Mouse (Mus musculus) lung, postnatal 14 days (tissue): ENCODE results near the gene Best3.
A peak's percentile ranks its signal among the peaks of the same experiment; 100 is the strongest.

Source experiments
- DNase-seq: peaks from one replicate; pipeline ENCODE4 v3.0.0; 2021

Best3 gene

DNA sequence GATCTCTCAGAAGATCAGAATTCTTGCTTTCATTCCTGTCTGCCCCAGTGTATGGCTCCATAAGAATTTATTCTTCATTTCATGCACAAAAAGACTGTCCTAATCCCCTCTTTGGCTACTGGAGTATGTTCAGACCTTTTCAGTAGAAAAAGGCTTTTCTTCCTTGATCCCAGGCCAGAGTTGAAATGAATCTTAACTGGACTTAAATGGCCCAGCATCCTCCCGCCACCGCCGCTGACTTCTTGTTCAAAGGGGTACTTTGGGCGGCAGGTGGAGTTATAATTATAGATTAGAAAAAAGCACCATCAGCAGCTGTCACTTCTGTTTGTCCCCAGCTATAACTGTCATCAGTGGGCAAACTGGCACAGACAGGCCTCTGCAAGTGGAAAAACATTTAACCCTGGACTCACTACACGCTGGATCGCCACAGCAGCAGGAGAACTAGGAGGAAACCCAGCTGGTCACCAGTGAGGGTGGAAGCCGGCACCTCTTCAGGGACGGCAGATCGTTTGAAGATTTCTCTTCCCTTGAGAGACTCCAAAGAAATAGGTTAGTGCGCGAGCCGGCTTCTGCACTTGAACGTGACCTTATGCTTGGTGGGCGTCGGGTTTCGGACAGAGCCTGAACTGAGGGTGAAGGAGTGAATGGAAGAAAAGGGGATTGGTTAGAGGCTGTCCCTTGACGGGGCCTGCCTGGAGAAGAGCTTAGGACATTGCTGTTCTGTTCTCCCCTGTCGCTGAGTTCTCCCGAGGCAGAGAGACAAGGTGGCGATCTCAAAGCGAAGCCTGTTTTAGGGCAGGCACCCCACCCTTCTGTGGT is at the start of gene Best3:
TSS of gene Best3 (plus strand) at position 51 of the 819 bp plus-strand sequence.
- DNase-seq: no peak

DNA sequence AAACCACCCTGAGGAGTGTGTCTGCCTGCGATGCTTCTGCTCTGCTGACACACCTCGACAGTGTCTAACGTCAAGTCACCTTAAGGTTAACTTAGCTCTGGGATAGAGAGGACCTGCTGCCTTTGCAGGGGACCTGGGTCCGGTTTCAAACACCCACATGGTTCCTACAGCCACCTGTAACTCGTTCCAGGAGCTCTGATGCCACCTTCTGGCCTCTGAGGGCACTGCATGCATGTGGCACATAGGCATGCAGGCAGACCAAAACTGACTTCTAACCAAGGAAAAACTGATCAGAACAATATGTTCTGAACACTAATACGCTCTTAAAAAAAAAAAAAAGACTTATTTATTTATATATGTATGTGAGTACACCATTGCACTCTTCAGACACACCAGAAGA is 43.1 kb upstream of the Best3 start:
- DNase-seq: peak; percentile 28

DNA sequence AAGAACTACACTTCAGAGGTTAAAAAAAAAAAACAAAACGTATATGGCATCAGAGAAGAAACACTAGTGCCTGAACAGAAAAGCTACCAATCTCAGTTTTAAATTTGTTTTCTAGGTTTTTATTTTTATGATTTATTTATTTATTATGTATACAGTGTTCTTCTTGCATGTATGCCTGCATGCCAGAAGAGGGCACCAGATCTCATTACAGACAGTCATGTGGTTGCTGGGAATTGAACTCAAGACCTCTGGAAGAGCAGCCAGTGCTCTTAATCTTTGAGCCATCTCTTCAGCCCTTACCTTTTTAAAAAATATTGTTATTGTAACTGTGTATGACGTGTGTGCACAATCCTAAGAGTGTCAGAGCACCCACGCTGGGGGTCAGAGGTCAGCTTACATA is 42.0 kb upstream of the Best3 start:
- DNase-seq: no peak

DNA sequence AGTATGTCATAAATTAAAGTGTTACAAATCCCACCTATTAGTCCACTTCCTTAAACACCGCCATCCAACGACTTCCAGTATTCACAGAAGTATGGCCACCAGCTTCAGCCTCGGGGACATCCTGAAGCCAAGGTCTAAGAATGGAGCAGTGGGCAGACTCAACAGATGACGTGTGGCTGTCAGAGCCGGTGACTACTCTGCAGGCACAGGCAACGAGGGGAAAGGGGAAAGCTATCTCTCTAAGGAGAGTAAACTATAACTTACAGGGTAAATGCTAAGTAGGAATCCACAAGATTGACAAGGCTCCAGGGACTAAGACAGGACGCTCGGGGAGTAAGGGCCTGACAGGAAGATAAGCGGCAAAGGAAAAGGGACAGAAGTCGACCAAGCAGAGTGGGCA is 41.2 kb upstream of the Best3 start:
- DNase-seq: no peak

DNA sequence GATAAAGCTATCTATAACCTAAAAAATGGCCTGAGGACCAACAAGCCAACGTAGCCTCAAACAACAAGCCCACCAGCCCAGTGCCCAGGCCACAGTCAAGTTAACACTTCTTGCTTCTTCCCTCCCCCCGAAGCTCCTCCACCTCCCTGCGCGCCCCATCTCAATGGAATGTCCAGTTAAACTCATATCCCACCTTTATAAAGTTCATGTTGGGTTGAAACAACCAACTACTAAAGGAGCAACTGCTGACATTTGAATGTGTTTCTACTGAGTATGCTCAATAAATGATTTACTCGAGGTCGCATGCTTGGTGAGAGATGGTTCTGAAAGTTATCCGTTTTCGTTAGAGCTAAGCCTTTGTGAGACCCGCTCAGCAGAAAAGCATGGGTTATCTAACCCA is 37.7 kb upstream of the Best3 start:
- no peak for DNase-seq

DNA sequence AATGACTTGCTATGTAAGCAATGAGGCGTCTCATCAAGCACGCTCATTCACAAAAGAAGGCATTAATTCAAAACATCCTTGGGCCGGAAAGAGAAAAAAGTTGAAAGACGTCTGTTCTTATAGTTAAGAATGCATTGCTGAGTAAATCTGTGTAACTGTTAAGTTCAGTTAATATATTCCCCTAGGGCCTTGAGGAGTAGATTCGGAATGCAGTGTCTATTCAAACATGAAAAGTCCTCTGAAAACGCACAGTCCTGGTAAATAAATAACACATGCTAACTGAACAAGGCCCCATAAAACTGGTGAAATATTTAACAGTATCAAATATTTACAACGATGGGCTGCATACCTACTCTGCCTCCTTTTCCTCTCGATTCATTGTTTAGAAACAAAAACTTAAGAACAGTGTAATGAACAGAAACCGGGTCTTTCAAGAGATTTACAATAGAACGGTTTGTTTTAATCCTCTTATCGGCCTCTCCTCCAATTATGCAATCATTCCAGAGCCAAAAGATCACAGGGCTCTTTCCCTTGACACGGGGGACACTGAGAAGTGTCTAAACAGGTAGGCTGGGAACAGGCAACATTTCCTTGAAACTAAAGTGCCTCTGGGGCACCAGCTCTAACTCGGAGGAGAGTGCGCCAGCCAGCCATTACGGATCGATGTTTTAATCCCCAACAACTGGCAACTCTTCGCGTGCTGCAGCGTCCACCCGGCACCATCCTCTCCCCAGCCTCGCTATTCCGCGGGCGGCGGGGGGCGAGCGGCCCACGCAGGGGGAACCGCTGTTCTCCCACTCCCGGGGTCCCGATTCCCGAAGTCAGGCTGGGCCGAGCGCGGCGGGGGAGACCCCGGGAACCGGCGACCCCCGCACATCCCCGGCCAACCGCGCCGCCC is 36.8 kb upstream of the Best3 start:
- peak; percentile 18 for DNase-seq

DNA sequence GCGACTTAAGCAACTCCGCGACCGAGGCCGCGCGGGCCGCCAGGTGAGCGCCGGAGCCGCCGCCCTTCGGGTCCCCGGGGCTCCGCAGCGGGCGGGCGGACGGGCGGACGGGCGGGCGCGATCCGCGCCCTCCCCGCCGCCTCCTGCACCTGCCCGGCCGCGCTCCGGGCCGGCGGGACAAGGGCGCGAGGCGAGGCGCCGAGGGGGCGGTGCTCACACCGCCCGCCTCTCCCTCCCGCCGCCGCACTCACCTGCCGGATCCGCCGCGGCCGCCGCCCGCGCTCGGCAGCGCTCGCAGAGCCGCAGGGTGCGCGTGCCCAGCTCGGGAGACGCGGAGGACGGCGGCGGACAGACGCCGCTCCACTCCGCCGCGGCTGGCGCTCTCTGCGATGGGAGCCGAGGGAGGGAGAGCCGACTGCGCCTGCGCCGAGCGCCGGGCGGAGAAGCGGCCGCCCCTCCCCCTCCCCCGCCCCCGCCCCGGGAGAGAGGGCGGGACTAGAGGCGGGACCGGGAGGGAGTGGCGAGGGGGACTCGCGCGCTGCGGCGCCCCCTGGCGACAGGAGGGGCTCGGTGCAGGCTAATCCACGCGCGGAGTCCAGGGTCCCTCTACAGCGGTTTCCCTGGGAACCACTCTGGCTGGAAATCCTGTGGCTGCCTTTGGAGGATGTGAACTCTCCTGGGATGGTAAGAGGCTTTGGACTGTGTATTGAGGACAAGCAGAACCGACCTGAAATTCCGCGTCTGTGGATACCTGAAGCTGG is 35.9 kb upstream of the Best3 start, which contains the start of gene Rab3ip:
TSS of gene Rab3ip (minus strand) at position 761 of the 761 bp plus-strand sequence.
- DNase-seq: peak; percentile 93

DNA sequence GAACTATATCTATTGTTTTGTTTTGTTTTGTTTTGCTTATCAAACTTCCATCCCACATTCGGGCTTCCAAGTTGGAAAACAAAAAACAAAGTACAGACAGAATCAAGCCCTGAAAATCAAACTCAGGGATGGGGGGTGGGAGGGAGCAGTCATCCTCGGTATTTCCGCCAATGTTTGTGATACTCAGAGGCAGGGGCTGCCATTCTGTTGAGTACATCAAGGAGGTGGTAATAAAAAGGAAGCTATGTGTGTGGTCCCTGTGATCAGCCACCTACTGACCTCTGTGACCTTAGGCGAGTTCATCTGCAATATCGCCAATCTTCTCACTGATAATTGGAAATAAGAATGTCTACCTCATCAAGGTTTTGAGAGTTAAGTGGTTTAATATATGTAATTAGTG is 35.2 kb upstream of the Best3 start:
- no peak for DNase-seq

DNA sequence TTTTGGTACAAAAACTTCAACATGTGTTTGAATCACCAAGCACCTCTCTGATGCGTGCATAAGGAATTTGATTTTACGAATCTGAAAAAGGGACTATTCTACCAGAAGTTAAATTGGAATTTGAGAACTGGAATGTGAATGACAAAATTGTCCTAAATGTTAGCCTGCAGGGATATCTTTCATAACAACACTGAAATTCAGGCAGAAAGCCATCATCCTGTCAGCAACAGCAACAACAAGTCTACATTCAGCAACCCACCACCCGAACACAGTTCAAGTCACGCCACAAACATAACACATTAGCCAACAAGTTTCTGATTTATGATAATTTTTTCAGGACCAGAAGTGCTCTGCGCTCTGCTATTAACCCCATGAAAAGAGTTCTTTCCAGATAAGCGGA is 30.9 kb upstream of the Best3 start:
- DNase-seq: peak; percentile 20

DNA sequence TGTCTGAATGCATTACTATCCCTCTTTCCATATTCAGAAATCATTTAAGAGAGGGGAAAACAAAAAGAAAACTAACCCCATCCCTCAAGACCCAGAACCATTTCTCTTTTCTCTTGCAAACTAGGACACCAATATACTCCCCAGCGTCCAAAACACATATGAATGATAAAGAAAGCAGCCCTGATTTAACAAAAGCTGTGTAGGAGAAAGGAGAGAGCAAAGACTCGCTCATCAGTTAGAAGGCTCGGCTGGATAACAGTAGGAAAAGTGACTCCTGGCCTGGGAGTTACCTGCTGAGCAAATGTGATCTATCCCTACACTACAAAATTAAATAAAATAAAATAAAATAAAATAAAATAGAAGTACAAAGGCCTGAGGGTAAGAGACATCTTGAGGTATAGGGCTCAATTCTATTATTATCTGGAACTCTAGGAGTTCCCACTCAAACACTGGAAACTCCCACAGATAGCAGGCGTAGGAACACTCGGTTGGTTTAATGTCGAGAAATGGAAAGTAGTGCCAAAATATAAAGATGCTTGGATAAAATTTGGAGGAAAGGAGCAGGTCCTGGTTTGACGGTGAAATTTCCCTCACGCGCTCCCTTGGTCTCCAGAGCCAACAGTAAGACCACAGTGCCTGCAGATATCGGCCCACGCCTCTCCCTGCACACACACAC is 29.5 kb upstream of the Best3 start:
- no peak for DNase-seq

DNA sequence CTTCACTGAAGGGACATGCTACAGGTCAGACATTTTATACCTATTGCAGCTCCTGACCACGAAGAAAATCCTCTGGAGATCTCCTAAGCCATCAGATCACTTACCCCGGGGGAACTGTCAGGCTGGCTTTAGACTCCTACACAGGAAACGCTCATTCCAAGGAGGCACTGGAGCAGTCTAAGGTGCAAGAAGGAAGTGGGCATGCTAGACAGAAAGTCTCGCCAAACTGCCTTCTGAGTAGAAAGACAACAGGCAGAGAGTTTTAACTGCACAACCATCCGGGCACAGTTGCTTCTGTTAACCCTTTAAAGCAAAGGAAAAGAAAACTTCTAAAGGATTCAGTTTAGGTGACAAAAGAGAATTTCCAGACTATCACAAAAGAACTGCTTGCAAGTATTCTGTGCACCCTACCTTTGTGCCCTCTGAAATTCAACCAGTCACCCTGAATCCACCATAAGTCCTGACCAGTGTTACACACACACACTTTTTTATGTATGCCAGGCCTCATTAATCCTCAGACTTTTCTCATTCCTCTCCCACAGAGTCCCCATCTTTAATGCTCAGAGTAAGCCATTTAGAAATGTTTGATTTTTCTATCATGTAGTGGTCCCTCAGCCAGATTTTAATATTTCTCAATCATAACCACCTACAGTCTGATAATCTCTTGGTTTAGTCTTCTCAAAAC is 28.1 kb upstream of the Best3 start:
- DNase-seq: no peak

DNA sequence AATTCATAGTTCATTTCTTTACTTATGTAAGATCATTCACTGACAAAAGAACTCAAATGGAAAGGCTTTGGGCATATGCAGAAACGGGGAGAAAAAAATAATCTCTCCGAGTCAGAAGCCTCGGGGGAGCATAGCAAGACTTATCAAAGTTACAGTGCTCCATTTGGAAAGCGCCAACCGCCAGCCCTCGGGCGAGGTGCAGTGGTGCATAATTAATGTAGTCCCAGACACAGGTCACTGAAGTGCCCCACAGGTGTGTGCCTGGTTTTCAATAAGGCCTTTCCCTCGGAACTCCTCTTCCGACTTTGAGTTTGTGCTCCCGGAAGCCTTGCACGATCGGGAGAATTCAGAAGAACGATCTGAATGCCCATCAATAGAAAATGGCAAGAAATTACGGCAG is 24.0 kb upstream of the Best3 start:
- DNase-seq: no peak

DNA sequence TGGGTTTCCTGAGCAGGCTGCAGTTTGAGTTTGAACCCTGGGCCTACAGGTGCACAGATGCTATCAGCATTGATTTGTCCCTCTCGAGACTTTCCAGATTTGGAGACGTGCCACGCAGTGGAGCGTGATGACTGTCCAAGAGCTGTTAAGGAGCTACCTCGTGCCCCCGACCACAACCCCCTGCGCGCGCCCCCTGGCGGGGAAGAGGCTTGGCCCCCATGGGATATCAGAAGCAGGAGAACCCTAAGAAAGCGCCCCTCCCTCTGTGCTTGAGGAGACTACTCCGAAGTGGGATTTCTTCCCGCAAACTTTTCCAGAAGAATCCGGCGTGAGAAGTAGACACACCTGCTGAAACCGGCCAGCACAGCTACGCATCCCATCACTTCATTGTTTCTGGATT is 23.3 kb upstream of the Best3 start:
- DNase-seq: peak; percentile 26

DNA sequence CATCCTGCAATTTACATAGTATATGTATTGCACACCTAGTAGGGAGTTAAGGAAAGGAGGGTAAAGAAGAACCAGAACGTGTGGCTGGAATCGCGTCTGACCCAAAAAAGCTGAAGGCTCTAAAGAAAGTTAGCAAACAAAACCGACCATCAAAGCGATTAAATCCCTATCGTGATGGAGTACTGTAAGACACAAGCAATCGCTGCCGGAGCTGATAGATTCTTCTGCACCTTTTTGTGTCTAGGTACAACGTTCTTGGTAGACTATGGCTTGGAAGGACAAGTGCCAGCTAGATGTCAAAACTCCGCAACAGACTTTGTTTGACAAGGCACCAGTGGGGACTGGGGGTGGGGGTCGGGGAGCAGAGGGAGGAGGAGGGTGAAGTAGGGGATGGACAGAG is 22.0 kb upstream of the Best3 start:
- no peak for DNase-seq

DNA sequence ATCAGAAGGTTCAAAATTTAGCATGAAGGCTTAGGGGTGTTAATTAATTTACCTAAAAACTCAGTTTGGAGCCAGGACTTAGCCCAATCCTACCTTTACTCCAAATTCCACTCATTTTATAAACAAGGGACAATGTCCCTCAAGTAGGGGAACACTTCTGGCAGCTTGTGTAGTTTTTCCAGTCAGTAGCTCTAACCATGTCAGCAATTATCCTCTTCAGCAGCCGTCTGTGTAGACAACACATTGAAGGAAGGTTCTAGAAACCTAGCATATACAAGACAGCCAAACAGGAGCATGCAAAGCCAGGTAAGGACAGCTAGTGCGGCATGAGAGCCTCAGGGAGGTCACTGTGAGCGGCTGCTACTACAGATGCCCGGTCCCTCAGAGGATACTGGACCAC is 21.5 kb upstream of the Best3 start:
- DNase-seq: no peak

DNA sequence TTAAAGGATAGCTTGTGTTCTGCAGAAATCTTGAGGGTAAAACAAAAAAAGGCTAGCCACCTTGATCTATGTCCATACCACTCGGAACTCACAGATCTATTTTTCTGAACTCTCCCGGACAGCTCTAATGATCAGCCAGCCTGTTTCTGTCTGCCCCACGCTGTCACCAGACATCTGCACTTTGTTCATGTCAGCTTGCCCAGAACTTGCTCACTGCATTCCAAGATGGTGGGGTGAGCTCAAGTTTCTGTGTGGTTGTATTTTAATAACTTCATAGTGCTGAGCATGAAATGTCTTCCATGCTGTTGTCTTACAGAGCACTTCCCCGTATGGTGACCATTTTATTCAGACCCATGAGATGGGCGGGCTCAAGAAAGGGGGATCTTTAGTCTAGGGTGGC is 20.8 kb upstream of the Best3 start:
- DNase-seq: peak; percentile 72

DNA sequence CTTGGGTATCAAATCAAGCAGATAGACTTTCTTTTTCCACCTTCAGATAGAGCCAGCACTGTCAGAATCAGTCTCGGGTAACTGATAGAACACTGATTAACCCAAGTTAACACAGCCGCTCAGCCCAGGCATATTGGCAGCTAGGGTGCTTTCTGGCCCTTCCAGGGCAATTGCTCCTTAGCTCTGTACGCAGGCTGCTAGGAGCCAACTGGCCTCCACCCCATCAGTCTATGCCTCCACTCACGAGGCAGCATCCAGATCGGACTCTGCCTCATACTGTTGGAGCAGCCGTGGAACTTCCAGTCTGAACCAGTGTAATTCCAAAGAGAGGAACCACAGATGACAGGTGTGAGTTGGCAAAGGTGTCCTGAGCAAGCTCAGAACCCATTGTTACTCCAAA is 20.0 kb upstream of the Best3 start:
- DNase-seq: peak; percentile 21

DNA sequence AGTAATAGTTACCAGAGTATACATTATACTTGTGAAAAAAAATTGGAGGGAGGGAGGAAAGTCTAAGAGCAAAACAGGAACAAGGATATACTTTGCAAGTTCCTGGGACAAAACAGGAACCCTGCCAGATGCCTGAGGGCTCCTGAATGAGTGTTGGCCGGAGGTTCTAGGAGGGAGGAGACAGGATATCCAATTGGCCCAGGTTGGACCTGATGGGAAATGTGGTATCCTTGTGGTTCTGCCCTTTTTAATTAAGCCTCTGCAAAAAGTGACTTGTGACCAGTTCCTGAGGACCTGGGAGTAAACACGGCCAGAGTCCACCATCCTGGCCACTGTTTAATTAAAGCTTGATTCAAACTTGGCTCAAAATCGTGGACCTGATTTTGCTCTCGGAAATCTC is 17.4 kb upstream of the Best3 start:
- no peak for DNase-seq

DNA sequence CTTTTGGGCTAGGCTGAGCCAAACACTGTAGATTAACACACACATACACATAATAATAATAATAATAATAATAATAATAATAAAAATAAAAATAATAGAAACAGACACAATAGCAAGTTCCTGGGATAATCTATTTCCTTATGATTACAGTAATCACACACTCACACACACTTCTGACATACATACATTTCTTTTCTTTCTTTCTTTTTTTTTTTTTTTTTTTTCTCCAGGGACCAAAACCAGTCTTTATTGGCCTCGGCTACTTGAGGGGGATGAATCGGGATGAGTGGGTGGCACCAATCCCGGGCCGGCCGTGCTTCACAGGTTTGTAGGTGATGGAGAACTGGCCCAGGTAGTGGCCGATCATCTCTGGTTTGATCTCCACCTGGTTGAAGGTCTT is 13.6 kb upstream of the Best3 start, which contains the start of gene Gm10271:
TSS of gene Gm10271 (minus strand) at position 101 of the 400 bp plus-strand sequence.
- no peak for DNase-seq

DNA sequence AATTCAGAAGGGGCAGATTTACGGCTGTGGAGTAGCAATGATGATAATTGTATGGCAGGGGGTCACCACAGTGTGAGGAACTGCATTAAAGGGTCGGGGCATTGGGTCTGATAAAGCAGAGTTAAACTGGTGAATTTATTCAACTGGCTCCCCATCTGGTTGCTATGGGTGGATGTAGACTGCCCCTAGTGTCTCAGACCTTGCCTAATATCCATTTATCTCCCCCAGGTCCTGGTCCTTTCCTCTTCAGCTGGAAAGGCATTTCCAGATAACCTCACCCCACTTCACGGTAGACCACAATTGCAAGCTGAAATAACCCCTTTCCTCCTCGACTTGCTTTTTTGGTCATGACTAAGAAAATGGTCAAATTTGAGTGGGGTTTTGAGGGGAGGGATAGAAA is 8.7 kb upstream of the Best3 start:
- no peak for DNase-seq

DNA sequence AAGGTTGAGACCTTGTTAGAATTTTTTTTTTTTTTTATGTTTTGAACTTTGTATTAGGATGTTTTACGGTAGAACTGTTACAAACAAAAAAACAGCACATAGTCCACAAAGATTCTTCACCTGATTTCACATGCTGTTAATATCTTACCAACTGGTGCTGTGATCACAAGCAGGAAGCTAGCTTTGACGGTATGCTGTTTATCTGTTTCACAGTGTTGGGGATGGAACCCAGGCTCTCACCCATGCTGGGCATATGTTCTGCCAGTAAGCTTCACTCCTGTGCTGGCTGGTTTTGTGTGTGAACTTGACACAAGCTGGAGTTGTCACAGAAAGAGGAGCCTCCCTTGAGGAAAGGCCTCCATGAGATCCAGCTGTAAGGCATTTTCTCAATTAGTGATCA is 8.3 kb upstream of the Best3 start:
- DNase-seq: no peak

DNA sequence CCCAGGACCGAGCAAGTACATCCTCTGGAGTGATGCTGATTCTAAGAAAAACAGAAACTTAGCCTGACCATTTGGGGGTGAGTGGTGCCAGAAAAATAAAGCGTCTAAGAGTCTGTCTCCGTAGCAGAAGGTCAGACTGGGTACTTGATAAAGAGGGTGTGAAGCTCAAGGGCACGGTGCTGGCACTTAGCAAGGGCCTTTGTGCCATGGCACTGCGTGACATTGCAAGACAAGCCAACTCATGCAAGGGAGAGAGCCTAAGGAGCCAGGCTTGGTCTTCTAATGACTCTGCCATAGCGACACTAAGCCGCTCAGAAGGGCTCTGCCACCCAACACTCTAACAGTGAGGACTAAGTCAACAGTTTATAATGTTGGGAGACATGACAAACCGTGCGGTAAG is 7.3 kb upstream of the Best3 start:
- DNase-seq: no peak
